Mouse (Mus musculus) T-helper 2 cell (primary cell): ENCODE measurements around the gene Zfp341.

Experiments
- in situ Hi-C: fragments of 300-600 bp; cut with MboI, MseI; formaldehyde crosslinking; loops from one replicate; pipeline ENCODE4 v1.15.1; 2025; ENCODE audit warnings: high pct_unique_total_duplicates

The Zfp341 gene

DNA sequence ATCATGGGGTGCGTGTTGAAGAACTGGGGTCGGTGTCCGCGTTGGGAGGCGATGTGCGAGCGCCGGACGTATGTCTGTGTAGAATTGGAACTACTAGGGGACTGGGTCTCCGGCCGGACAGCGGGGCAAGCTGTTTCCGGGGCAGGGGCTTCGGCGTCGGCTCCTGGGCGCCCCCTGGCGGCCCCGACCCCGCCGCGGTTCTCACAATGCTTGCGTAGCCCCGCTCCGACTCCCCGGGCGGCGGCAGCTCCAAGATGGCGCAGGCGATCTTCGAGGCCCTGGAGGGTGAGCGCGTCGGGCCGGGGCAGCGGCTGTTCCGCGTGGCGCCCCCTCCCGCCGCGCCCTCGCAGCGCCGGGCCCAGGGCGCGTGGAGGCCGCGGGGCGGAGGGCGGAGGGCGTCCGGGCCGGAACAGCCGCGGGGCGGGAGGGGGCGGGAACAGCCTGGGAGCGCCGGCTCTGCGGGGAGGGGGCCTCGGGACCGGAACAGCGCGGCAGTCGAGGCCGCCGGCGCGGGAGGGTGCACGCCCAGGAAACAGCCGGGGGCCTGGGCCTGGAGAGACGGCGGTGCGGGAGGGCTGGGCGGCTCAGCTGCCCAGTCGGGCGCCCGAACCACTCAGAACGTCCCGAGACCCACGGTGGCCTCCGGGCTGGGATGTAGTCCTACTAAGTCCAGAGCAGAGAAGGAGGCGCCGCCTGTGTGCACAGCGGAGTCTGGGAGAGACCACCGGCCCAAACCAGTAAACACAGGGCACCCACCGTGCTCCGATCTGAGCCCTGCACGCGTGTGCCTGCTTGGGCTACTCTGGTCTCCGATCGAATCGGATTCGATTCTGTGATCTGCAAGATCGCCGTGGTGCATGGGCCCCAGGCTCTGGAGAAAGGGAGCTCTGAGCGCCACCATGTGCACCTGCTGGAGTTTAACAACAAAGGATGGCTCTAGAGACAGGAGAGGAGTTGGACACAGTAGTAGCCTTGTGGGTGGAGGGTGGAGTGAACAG, at the start of gene Zfp341, which contains the start of gene 4930519P11Rik:
Gene Zfp341, plus strand, starts transcription at position 180 of the 998 bp plus-strand sequence.
Gene 4930519P11Rik, minus strand, starts transcription at position 320 of the 998 bp plus-strand sequence.
- in situ Hi-C loops = no loop called here

DNA sequence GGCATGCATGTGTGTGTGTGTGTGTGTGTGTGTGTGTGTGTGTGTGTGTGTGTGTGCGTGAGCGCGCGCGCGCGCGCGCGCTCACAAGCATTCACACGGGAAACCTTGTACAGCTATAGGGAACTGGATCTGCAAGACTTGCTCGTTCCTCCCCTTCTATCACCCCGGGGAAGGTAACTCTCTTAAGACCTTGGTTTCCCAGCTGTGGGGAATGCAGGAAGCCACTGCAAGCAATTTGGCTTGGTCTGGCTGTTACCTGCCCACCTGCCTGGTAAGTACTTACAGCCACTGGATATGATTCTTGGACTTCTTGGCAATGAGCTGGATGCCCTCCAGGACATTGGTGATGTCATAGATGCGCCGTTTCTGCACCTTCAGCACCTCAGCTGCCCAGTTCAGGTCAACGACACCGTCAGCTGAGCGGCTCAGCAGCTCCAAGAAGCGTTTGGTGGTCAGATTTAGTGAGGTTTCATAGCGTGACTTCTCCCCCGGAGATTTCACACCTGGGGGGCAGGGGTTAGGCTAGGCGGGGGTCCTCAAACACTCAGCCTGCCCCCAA, 49.4 kb upstream of the Zfp341 start:
- in situ Hi-C loops = no loop called here

DNA sequence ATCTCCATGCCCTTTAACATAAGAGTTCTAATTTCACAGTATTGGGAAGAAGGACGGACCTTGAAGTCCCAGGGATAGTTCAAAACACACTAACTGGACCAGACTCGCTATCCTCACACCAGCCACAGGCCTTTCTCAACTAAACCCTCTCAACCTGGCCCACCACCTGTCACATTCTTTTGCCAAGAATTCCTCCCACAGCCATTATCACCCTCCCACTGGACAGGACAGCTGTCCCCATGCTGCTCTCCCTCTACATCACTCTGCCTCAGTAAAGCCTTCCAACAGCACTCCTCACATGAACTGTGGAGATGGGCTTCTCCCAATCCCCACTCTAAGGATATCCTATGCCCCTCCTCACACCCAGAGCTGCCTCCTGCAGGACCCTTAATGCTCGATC, 47.5 kb upstream of the Zfp341 start:
- in situ Hi-C loops = no loop called here

DNA sequence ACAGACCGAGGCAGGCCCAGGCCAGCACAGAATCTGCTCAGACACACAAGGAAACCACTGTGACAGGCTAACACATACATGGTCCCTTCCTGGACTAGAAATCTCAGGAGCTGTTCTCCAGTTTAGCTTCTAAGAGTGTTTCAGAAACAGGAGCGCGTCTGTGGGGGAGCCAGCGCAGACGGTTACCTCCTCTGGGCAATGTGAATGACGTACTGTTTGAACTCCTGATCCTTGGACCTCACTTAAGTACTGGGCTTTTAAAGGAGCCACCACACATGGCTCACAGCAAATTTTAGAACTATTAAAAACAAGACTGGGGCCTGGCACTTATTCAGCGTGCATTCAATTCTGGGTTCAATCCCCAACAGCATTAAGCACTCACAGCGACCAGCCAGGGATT, 46.5 kb upstream of the Zfp341 start:
- in situ Hi-C loops = no loop called here

DNA sequence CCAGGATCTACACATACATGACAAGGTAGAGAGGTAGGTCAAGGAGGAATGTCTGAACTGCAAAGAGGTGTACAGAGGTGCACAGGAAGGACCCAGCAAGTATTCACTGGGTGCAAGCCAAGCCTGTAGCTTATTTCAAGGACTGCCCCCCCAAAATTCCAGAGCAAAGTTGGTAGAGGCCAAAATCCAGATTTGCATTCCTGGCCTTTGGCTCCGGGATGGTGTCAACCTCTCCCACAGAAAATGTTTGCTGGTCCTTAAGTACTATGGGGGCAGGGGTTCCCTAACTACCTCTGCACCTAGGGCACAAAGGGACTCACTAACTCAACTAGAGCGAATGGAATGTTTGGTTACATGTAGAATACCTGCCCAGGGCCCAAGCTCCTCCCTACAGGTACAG, 45.3 kb upstream of the Zfp341 start:
- in situ Hi-C loops = no loop called here

DNA sequence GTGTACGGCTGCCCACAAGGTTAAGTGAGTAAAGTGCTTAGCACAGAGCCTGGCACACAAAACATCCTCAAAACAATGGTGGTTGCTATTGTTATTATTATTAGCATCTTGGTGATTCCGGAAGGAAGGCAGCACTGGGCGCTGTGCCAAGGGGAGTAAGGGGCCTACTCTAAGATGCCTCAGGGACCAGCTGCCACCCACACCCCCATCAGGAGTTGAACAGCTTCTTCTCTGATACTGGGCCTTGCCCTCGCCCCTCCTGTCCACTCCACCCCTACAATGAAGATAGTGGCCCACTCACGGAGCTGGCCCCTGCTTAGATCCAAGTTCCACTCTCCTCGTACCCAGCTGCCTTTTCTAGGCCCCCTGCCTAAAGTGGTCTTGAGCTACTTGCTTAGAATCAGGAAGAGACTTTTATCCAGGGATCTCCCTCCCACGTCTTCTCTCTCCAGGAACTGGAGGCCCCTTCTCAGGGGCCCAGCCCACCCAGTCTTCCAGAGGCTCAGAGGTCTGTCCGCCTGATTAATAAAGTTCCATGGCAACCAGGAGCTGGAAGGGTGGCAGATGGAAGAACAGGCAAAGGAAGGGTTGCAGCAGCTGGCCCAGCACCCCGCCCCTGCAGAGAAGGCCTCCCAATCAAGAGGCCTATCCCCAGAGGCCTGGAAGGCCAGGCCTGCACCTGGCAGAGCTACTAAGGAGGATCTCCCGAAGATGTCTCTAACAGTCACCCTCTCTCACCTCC, 44.6 kb upstream of the Zfp341 start:
- in situ Hi-C loops = no loop called here

DNA sequence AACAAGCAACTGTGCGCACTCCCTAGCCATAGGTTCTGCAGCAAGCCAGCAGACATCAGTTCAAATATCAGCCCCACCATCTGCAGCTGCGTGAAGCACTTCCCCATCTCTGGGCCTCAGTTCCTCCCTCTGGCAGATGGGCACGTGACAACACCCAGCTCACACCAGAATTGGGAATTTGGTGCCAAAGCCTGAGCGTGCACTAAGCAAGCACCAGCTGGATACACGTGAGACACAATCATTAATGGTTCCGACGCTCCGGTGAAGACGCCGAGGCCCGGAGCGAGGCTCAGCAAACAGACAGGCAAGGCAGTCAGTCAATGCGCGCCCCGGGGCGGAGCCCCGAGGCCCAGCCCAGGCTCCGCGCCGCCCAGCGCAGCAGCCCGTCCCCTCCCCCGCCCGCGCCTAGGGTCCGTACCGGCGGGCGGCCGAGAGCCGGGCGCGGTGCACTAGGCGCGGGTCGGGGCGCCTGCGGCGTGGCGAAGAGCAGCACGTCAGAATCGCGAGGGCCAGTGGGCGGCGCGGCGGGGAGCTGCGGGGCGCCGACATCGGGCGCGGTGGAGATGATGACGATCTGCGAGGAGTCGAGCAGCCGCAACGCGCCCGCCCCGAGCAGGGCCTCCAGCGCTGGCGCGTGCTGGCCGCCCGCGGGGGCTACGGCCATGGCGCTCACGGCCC, 43.9 kb upstream of the Zfp341 start:
- in situ Hi-C loops = no loop called here

DNA sequence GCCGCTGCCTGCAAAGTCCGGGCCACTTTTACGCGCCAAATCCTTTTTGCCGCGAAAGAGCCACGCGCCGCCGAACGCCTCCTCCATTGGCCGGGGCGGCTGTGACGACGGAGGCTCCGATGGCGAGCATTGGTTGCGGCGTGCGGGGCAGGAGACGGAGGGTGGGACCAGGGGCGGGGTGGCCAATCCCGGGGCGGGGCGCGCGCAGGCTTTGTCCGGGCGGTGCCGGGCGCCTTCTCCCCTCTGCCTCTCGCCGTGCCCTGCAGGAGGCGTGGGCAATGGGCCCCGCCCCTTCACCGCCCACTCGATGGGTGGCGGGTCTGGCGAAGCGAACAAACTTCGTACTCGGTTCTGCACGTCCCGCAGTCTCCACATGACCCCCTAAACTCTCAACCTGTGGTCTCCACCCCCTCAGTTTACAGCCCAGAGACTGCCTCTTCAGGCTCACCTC, 43.2 kb upstream of the Zfp341 start, which contains the start of gene E2f1:
Gene E2f1, minus strand, starts transcription at position 57 of the 451 bp plus-strand sequence.
- in situ Hi-C loops = no loop called here

DNA sequence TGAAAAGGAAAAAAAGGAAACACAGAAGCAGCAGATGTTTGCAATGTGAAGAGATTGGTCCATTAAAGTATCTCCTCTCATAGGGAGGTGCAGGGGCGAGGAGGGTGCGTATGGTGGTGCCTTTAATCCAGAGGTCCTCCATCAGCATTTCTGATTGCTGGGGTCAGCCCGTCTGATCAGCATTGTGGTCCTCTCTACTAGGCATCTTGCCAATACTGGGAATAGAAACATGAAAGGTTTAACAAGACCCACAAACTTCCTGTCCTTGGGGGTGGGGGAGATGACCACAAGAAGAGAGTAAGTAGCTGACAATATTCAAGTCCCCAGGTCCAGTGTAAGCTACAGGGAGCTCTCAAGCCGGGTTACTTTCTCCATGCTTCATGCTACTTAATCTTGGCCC, 42.4 kb upstream of the Zfp341 start:
- in situ Hi-C loops = no loop called here

DNA sequence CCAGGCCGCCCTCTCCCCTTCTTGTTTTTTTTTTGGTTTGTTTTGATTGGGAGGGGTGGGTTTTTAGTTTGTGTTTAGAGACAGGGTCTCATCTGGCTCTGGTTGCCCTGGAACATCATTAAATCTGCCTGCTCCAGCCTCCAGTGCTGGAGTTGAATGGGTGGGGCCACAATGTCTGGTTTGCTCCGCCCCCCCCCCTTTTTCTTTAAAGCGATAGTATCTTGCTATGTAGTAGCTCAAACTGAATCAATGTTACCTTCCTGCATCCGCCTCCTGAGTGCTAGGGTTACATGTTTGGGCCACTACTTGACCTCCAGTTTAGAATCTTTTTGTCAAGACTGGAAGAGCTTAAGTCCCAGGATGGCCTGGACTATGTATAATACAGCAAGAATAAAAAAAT, 41.8 kb upstream of the Zfp341 start:
- in situ Hi-C loops = no loop called here

DNA sequence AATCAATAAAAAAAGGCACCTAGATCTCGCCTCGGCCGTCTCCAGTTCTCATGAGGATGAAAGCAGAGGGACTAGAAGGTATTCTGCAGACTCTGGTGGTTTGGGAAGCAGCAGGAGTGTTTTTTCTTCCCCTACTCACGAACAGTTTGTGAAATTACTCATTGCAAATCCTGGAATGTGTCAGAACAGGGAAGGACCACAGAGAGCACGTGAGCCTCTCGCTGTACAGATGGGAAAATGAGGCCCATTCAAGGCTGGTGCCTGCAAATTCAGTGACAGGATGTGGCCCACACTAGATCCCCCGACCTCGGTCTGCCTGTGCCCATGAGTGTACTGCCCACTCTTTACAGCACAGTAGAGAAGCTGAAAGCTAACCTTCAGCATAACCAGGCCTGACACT, 41.1 kb upstream of the Zfp341 start:
- in situ Hi-C loops = no loop called here

DNA sequence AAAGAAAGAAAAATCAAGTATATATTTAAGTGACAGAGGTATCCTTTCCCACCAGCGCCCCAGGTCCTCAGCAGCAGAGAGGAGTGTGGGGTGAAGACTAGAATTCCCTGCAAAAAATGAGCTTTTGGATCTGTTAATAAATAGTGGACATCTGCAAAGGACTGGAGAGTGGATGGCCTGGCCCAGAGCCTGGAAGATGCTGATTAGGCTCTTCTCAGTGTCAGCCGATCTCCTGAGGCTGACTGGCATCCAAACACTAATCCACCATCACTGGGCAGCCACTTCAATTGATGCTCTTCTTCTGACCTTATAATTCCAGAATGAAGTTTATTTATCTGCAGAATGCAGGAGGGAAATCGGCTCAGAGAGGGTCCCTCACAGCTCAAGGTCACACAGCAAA, 40.1 kb upstream of the Zfp341 start:
- in situ Hi-C loops = no loop called here

DNA sequence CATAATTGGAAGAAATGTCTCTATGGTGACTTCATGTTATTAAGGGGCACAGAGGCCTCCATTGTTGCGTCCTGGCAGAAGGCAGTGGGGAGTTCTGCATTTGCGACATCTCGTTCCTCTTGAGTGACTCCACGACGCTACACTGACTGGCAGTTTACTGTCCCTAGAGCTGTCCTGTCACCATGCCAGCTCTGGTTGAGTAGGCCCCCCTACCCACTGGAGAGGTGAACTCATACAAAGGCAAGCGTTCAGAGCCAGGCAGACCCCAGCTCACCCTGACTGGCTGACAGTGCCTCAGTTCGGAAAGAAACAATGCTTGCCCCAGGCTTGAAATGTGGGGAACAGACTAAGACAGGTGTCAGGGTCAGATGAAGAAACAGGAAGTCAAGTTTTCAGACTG, 38.8 kb upstream of the Zfp341 start:
- in situ Hi-C loops = no loop called here

DNA sequence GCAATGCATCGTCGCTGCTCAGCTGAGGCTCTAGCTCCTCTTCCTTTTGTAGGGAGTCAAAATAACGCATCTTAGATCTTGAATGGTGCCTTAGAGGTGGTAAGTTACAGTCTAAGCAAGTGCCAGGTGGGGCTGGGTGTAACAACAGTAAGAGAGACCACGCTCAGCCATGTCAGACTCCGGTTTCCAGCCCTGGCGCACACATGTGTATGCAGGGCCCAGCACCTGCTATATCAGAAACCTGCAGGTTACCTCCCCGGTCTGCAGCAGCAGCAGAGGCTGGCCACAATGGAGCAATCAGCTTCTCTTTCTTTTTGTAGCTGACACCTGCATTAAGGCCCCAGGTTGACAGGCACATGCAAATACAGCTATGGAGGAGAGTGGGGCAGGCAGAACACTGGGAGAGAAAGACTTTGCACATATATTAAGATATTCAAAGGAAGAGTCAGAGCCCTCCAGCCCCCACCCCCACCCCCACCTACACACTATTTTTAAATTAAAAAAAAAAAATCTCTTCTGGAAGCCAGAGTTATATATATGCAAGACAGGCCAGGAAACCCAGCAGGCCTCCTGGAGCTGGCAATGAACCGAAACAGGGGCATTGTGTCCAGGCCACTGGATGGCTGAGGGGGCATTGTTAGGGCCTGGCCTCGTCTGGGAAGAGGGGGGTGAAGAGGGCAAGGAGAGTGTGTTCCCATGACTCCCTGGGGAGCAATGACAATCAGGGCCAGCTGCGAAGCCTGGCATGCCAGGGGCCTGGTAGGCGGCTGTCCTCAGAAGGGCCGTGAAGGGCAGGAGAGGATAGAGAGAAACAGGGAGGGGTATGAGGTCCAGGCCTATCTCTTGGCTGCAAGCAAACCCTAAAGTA, 36.0 kb upstream of the Zfp341 start:
- in situ Hi-C loops = no loop called here

DNA sequence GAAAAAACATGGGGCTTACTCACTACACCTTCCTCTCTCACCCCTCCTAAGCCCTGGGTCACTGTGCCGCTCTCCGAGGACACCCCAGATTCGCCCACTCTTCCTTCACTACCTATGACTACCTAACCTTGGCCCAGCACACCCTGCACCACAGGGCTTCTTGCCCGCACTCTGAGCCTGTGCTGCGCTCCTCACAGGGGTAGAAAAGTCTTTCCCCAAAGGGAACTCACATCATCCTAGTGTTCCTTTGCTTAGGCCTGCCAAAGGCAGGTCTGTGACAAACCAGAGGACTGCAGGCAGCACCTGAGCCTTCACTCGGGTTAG, 35.4 kb upstream of the Zfp341 start:
- in situ Hi-C loops = no loop called here

DNA sequence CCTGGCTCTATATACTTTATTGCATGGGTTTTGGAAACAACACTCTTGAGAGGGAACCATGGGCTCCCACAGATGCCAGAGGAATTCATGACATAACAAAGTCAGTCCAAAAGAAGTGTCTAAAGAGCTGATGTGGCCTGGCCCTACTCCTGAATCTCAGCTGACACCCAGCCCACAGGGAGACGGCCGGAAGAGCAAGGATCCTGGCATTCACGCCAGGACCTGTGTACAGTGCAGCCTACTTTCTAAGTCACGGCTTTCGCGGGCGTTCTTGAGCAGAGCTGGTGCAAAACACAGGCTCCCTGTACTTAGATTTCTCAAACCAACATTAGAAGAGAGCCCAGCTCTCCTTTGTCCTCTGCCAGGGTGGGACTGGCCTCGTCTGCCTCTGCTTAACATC, 32.5 kb upstream of the Zfp341 start:
- in situ Hi-C loops = no loop called here

DNA sequence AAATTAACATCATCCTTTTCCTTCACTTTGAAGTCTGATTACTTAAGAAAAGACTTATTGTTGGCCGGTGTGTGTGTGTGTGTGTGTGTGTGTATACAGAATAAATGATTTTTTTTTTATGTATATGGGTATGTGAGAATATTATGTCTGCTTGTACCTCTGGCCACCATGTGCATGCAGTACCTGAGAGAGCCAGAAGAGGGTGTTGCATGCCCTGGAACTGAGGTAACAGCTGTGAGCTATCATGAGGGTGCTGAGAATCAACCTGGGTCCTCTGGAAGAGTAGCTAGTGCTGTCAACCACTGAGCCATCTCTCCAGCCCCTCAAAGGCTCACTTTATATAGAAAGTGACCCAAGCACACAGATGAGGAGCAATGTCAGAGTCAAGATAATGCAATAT, 31.7 kb upstream of the Zfp341 start:
- in situ Hi-C loops = no loop called here

DNA sequence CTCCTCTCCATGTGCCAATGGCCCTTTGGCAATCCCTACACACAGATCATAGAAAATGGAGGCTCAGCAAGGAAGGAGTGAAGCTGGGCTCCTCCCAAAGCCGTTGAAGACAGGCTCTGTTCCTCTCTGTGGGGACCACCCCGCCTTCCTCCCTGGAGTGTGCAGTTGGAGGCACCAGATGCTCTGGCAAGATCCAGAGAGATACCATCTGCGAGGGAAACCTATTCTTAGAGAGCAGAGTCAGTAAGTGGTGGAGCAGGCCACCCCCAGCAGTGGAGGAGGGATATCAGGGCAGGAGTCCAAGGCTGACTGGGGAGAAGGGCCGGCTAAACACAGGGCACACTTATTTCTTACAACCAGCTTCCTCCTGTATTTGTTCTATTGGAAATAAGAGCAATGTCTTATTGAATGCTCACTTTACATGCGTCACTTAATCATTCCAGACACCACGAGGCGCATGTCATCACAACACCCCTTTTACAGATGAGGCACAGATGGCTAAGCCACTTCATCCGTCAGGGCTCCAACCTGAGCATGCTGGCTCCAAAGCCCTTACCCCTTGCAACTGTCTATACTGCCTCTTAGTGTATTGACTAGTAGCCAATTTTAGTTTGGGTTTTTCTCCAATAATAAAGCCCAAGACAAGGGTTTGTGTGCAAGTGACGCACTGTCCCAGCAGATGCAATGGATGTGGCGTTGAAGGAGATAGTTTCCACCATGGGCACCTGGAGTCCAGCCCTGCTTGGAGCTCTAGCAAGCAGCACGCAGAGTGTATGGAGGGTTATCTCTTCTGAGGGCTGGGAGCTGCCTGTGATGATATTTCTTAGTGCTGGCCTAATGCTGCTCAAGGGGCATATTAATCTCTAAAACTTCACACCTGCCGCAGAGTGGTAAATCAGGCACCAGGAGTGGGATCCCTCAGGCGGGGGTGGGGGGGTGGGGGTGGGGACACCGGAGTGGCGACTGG, 28.9 kb upstream of the Zfp341 start:
- in situ Hi-C loops = no loop called here

DNA sequence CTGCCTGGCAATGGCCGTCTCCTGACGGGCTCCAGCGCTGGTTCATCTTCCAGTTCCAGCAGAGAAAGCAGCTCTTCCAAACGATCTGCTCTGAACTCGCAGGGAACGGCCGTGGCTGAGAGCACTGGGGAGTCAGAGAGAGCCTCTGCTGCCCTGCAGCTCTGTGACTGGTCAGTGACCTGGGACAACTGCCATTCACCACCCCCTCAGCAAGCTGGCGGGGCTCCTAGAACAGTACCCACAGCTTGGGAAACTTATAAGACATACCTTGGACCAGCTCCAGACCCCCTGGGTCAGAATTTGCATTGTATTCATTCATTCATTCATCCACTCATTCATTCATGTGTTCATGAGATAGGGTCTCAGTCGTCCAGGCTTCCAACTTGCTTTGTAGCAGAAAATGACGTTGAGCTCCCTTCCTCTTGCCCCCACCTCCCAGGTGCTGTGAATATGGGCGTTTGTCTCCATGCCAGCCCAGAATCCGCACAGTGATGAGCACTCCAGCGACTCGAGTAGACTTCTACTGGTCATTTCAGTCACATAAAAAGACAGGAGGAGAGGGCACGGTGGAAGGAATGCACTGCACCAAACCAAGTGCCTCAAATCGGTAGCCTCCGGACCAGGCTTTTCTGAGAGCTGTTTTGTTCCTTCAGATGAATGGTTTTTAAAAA, 28.0 kb upstream of the Zfp341 start:
- in situ Hi-C loops = loop anchor here (5.0 kb wide), 1 partner anchor 173 kb away; no protein-coding TSS in a partner anchor
